Mouse (Mus musculus) cerebral cortex, adult 2 months (tissue): ENCODE measurements around the gene Gm20388.

ENCODE experiments used
- WGBS: fragments of 180-500 bp; shearing (Covaris S2); methylation state at CpG from one replicate; pipeline ENCODE4 v1.1.7; 2018; 5-methylcytosine and 5-hydroxymethylcytosine counted together

Gm20388 gene

GRCm38 (mm10) chr8:121589205-121589726 lies 1678.6 kb downstream of the Gm20388 start:
- WGBS, result 37% methylated on average over 2 of the region's 2 CpGs

- WGBS, result under 1% methylated on average over 94 of the region's 94 CpGs
These were observed 1679.8 kb downstream of the Gm20388 start, which contains the start of gene Map1lc3b for GRCm38 (mm10) chr8:121590203-121591177. Gene Map1lc3b (plus strand): TSS chr8:121590361.

DNA sequence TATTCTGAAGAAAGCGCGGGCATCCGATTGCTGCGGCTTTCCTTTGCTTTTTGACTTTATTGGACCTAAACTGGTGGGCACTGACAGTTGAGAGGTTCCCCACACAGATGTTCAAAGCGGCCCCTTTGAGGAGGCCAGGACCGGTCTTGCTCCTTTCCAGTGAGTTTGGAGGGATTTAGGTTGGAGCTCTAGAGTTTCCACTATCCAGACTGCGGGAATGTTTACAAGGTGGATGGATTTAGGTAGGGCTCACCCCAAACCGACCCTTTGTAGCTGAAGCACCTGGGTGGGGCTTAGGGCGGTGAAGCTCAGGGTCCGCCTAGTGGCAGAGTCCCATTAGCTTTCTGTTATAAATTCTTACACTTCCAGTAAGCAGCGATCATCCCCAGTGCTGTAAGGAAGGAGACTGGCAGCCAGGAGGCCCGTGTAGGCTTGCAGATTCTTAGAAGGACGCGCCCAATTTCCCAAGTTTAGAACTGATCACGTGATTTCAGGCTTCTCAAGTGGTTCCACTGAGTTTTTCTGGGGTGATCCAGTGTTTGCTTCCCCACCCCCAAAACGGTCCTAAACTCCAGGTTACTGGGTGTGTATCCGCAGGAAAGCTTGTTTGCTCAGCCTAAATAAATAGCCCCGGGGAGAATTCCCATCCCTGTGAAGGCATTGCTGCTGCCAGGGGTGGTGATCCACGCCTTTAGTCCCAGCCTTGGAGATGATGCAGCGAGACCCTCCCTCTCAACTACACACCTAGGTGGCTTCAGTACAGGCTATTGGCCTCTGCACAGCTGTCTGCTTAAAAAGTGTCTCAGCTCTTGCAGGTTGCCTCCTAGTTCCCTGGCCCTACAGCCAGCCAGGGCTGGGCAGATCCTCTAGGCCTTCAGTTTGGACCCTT lies 1680.8 kb downstream of the Gm20388 start:
- WGBS, result 12% methylated on average over 20 of the region's 20 CpGs

- WGBS, result 81% methylated on average over 5 of the region's 5 CpGs
These were observed 1682.7 kb downstream of the Gm20388 start for GRCm38 (mm10) chr8:121593293-121593692.

- WGBS, result 28% methylated on average over 9 of the region's 9 CpGs
These were observed 1683.3 kb downstream of the Gm20388 start for GRCm38 (mm10) chr8:121593983-121594382.

DNA sequence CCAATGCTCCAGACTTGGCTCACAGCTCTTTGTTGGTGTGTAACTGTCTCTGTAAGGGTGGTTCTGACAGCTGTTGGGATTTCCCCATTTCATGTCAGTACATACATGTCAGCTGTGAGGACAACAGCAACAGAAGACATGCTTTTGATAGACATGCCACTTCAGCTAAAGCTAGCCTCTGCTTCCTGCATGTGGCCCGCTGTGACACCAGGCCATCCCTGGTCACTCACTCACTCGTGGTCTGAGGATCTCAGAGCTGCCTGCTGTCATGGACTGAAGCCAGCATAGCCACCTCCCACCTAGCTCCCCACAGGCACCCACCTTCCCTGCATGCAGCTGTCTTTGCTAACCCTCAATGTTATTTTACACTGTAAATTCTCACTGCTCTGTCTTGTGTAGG lies 1686.9 kb downstream of the Gm20388 start:
- 44% methylated on average over 2 of the region's 2 CpGs for WGBS

GRCm38 (mm10) chr8:121598190-121598589 lies 1687.5 kb downstream of the Gm20388 start:
- WGBS, result 84% methylated on average over 7 of the region's 7 CpGs

GRCm38 (mm10) chr8:121598892-121599291 lies 1688.3 kb downstream of the Gm20388 start:
- WGBS, result 21% methylated on average over 7 of the region's 7 CpGs

- WGBS, result 80% methylated on average over 14 of the region's 14 CpGs
These were observed 1689.2 kb downstream of the Gm20388 start for GRCm38 (mm10) chr8:121599842-121600241.

- WGBS, result 92% methylated on average over 12 of the region's 12 CpGs
These were observed 1691.8 kb downstream of the Gm20388 start for GRCm38 (mm10) chr8:121602411-121602810.

GRCm38 (mm10) chr8:121602860-121603259 lies 1692.2 kb downstream of the Gm20388 start:
- WGBS, result 7% methylated on average over 3 of the region's 3 CpGs

DNA sequence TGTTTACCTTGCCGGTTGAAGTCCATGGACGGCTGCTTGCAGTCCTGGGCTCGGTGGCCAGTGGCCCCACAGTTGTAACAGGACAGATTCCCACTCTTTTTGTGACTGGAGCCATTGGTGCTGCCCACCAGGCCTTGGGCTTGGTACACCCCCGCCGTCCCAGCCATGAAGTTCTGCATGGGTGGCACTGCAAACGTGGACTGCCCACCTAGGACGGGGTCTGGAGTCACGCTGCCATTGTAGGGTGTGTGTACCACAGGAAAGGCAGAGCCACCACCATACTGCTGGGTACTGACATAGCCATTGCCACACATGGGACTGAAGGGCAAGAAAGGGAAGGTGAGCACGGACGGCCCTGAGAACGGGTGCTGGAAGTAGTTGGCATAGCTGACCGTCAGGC lies 1693.2 kb downstream of the Gm20388 start:
- WGBS, result 87% methylated on average over 12 of the region's 12 CpGs

DNA sequence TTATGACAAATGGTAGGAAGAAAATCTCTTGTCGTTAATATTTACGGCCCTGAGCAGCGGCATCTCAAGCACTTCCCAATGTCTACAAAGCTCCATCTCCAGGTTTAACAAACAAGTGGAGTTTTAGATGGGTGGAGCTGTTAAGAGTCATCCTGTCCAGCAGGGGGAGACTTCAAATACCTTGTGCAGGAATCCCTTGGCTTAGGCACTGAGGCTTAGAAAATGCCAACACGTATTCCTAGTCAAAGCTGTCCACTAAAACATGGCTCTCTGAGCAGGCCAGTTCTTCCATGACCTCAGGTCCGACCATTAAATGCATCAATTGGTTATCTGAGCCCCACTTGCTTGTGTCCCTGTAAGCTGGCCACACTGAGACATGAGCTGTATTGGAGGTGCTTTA lies 1697.0 kb downstream of the Gm20388 start:
- WGBS, result 82% methylated on average over 5 of the region's 5 CpGs

DNA sequence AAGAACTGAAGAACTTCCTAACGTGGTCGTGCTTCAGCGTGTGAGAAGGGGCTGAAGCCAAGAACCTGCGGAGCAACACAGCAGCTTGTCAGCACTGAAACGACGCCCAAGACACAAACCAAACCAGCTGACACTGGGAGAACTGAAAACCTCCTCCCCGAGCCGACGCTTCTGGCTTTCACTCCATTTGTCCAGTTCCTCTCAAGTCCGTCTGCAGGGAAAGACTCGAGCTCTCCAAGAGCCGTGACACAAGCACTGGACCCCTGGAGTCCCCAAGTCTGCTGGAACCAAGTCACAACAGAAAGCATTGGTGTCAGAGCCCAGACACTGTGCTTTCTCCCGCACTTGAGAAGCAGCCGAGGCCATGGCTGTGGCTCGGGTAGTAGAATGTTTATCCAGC lies 1698.6 kb downstream of the Gm20388 start:
- 63% methylated on average over 15 of the region's 15 CpGs for WGBS

DNA sequence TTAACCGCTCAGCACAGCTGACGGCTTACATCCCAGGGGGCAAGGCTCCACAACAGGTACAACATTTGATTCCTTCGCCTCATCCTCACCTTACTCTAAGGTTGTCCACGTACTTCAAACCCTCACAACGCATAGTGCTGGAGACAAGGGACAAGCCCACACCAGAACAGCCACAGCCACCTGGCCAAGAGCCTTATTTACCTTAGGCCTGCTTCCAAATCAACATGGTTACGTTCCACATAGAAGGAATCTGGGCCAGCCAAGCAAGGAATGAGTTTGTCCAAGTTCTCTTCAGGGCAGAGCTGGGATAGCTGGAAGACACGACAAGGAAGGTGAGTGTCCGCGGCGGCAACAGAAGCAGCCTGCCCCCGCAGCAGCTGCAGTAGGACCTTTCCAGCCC lies 1699.3 kb downstream of the Gm20388 start:
- WGBS, result 63% methylated on average over 11 of the region's 11 CpGs

- WGBS, result 49% methylated on average over 7 of the region's 7 CpGs
These were observed 1708.9 kb downstream of the Gm20388 start for GRCm38 (mm10) chr8:121619401-121619995.

GRCm38 (mm10) chr8:121620801-121621516 lies 1710.3 kb downstream of the Gm20388 start:
- WGBS, result 73% methylated on average over 12 of the region's 12 CpGs

- WGBS, result 19% methylated on average over 1 of the region's 1 CpGs
These were observed 1711.2 kb downstream of the Gm20388 start for GRCm38 (mm10) chr8:121621879-121622278.

DNA sequence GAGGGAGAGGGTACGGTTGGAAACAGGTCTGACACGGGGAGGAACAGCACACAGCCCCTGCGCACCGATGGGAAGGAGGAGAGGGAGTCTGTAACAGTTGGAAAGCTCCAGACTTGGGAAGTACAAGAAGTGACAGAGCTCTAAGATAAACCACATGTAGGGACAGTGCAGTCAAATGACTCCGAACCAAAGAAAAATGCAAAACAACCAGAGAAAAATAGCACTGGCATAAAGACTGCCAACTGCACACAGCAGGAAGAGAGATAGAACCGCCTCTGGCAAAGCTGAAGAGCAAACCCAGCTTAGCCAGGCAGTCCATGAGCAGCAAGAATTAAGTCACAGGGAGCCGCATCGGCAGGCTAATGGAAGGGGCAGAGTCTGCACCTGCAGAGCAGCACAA lies 1712.4 kb downstream of the Gm20388 start:
- 31% methylated on average over 8 of the region's 8 CpGs for WGBS

- 65% methylated on average over 4 of the region's 4 CpGs for WGBS
These were observed 1718.0 kb downstream of the Gm20388 start for GRCm38 (mm10) chr8:121628681-121629080.

GRCm38 (mm10) chr8:121631645-121632071 lies 1721.0 kb downstream of the Gm20388 start:
- 48% methylated on average over 7 of the region's 7 CpGs for WGBS
